Mouse (Mus musculus): Measurements from ENCODE around the gene Gimap7. TPM values are rescaled to one million over a fixed set of nuclear protein-coding genes. Genes with fewer than 3 reads are reported as not detected.
"Not testable (repeated sequence)": the region's sequence is repeated elsewhere in the genome, so short reads cannot be mapped to it uniquely, and the experiment has no call there.

Gene Gimap7
- polyA plus RNA-seq, 1 experiment from 2014 or later: not detected

DNA sequence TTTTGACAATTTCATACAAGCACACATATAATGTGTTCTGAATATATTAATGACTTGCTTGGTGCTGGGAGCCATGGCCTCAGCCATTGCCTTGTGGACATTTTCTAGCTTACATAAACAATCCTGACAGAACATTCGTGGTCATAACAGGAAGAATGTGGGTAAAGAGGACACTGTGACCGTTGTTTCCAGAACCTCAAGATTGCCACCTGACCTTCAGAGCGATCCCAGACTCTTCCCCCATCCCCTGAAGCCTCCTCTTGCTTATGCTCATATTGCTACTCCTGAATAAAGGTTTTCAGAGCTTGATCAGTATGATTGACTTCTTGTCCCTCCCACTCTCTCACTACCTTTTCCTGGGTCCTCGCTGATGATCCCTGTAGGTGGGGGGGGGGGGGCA lies 40.0 kb upstream of the Gimap7 start:
- H3K4me1 ChIP-seq (ENCODE audit: control insufficient read depth, insufficient read depth, low read length): 0 out of 2 replicates have a peak, but pooled peaks cover 2% of the 10 kb centered on the region
- no peaks in the 10 kb centered on the region for H3K9me3 ChIP-seq (ENCODE audit: control insufficient read depth, low read depth, low read length)
- no peak overlapping the region for H3K4me2 ChIP-seq (replicated peaks; ENCODE audit: low read depth, low read length)
- H3K4me3 ChIP-seq (ENCODE audit: low read depth, low read length): no peak overlapping the region
- H3K27ac ChIP-seq (ENCODE audit: low read length): no peak overlapping the region
- no peaks in the 10 kb centered on the region for H3K27me3 ChIP-seq (ENCODE audit: control insufficient read depth, insufficient read depth, low read length)
- no peak for ATAC-seq (ENCODE audit: insufficient number of reproducible peaks, insufficient read depth, low FRiP score, low read depth)
- H3K9ac ChIP-seq (replicated peaks; ENCODE audit: low read depth, low read length): no peak overlapping the region
- WGBS: 65% methylated on average over 4 of the region's 4 CpGs
- no peaks in the 10 kb centered on the region for H3K36me3 ChIP-seq (ENCODE audit: control insufficient read depth, insufficient read depth, low read length)

DNA sequence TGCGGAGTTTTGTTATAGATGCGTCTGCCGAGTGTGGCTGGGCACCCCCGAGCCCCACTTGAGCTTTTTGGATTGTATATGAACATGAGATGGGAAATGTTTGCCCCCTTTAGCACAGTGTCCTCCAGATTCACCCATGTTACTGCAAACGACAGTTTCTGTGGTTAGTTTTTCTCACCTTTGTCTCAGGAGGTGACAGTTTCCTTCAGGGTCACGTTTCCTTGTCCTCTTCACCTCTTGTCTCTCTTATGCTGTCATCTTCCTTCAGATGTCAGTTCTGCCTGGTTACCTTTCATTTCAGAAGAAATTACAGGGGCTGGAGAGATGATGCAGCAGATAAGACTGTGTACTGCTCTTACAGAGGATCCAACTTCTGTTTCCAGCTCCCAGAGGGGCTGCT lies 38.7 kb upstream of the Gimap7 start:
- no peak overlapping the region for H3K4me3 ChIP-seq (ENCODE audit: low read depth, low read length)
- no peaks in the 10 kb centered on the region for H3K27me3 ChIP-seq (ENCODE audit: control insufficient read depth, insufficient read depth, low read length)
- no peak overlapping the region for H3K9ac ChIP-seq (replicated peaks; ENCODE audit: low read depth, low read length)
- no peaks in the 10 kb centered on the region for H3K36me3 ChIP-seq (ENCODE audit: control insufficient read depth, insufficient read depth, low read length)
- ATAC-seq (ENCODE audit: insufficient number of reproducible peaks, insufficient read depth, low FRiP score, low read depth): no peak
- H3K9me3 ChIP-seq (ENCODE audit: control insufficient read depth, low read depth, low read length): no peaks in the 10 kb centered on the region
- no peak overlapping the region for H3K4me2 ChIP-seq (replicated peaks; ENCODE audit: low read depth, low read length)
- H3K4me1 ChIP-seq (ENCODE audit: control insufficient read depth, insufficient read depth, low read length): 0 out of 2 replicates have a peak, but pooled peaks cover 2% of the 10 kb centered on the region
- 79% methylated on average over 6 of the region's 6 CpGs for WGBS
- no peak overlapping the region for H3K27ac ChIP-seq (ENCODE audit: low read length)

DNA sequence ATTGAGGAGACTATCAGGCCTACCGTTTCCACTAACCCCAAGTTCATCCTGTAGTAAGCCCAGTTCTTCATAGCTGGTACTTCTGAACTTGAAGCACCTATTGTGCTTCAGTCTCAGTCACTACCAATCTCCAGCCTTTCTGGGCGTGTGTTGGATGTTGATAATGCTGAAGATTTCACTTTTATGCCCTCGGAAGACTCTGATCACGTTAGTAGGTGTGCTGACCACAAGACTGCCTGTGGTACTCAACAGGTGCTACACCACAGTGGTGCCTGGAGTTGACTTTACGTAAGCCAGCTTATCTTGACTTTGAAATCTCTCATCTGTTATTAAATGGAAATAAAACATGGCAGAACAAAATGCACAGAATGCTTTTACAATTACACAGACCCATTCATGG lies 38.0 kb upstream of the Gimap7 start:
- Histone ChIP-seq H3K9me3 (ENCODE audit: control insufficient read depth, low read depth, low read length) (no peaks in the 10 kb centered on the region), H3K27me3 (ENCODE audit: control insufficient read depth, insufficient read depth, low read length) (no peaks in the 10 kb centered on the region), H3K9ac (replicated peaks; ENCODE audit: low read depth, low read length) (no peak overlapping the region), H3K4me3 (ENCODE audit: low read depth, low read length) (no peak overlapping the region), H3K36me3 (ENCODE audit: control insufficient read depth, insufficient read depth, low read length) (no peaks in the 10 kb centered on the region), H3K27ac (ENCODE audit: low read length) (no peak overlapping the region), H3K4me2 (replicated peaks; ENCODE audit: low read depth, low read length) (no peak overlapping the region), H3K4me1 (ENCODE audit: control insufficient read depth, insufficient read depth, low read length) (0 out of 2 replicates have a peak, but pooled peaks cover 2% of the 10 kb centered on the region)
- WGBS: 75% methylated on average over 5 of the region's 5 CpGs
- no peak for ATAC-seq (ENCODE audit: insufficient number of reproducible peaks, insufficient read depth, low FRiP score, low read depth)

DNA sequence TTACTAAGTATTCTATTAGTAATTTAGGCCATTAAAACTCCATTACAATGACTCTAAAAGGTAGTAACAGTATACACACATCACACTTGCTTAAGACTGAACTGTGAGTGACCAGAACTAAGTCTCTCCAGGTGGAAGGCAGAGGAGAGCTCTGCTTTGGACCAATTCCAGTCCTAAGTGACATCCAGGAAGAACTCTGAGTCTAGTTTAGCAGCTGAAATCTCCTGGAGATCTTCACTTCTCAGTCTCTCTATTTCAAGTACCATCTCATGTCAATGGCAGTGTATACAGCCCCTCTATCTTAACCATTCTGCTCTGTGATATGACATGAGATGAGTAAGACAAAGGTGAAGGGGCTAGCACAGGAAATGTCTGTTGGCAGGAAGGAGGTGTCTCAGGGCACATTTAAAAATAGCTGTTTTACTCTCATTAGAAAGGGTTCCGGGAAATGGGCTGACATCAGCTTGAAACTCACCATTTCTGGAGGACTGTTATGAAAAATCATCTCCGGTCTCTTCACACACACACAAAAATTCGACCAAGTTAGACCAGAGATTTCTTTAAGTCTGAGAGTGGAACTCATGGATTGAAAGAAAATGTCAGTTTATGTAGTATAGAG lies 36.8 kb upstream of the Gimap7 start:
- ATAC-seq (ENCODE audit: insufficient number of reproducible peaks, insufficient read depth, low FRiP score, low read depth): no peak
- H3K9me3 ChIP-seq (ENCODE audit: control insufficient read depth, low read depth, low read length): no peaks in the 10 kb centered on the region
- H3K9ac ChIP-seq (replicated peaks; ENCODE audit: low read depth, low read length): no peak overlapping the region
- 67% methylated on average over 3 of the region's 3 CpGs for WGBS
- no peak overlapping the region for H3K4me3 ChIP-seq (ENCODE audit: low read depth, low read length)
- H3K4me2 ChIP-seq (replicated peaks; ENCODE audit: low read depth, low read length): no peak overlapping the region
- H3K4me1 ChIP-seq (ENCODE audit: control insufficient read depth, insufficient read depth, low read length): no peaks in the 10 kb centered on the region
- H3K36me3 ChIP-seq (ENCODE audit: control insufficient read depth, insufficient read depth, low read length): no peaks in the 10 kb centered on the region
- no peaks in the 10 kb centered on the region for H3K27me3 ChIP-seq (ENCODE audit: control insufficient read depth, insufficient read depth, low read length)
- H3K27ac ChIP-seq (ENCODE audit: low read length): no peak overlapping the region

DNA sequence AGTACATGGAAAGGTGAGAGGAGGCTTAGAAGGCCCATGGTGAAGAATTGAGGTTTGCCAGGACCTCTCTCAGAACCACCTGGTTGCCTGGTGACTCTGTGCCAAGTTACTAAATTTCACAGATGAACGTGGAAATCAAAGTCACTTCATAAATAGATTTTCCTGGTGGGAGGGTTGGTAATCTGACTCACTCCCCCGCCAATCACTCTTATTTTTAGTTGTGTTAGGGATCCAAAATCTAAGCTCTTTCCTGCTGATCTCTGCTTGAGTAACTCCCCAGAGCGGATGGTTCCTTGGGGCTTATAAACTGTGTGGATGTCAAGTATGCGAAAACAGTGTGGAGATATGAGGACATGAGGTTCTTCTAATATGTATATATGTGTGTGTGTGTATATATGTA lies 36.1 kb upstream of the Gimap7 start:
- H3K9me3 ChIP-seq (ENCODE audit: control insufficient read depth, low read depth, low read length): no peaks in the 10 kb centered on the region
- H3K4me3 ChIP-seq (ENCODE audit: low read depth, low read length): no peak overlapping the region
- WGBS: 73% methylated on average over 4 of the region's 4 CpGs
- H3K4me1 ChIP-seq (ENCODE audit: control insufficient read depth, insufficient read depth, low read length): no peaks in the 10 kb centered on the region
- no peak overlapping the region for H3K27ac ChIP-seq (ENCODE audit: low read length)
- no peak overlapping the region for H3K9ac ChIP-seq (replicated peaks; ENCODE audit: low read depth, low read length)
- no peak for ATAC-seq (ENCODE audit: insufficient number of reproducible peaks, insufficient read depth, low FRiP score, low read depth)
- no peaks in the 10 kb centered on the region for H3K27me3 ChIP-seq (ENCODE audit: control insufficient read depth, insufficient read depth, low read length)
- H3K36me3 ChIP-seq (ENCODE audit: control insufficient read depth, insufficient read depth, low read length): no peaks in the 10 kb centered on the region
- no peak overlapping the region for H3K4me2 ChIP-seq (replicated peaks; ENCODE audit: low read depth, low read length)

DNA sequence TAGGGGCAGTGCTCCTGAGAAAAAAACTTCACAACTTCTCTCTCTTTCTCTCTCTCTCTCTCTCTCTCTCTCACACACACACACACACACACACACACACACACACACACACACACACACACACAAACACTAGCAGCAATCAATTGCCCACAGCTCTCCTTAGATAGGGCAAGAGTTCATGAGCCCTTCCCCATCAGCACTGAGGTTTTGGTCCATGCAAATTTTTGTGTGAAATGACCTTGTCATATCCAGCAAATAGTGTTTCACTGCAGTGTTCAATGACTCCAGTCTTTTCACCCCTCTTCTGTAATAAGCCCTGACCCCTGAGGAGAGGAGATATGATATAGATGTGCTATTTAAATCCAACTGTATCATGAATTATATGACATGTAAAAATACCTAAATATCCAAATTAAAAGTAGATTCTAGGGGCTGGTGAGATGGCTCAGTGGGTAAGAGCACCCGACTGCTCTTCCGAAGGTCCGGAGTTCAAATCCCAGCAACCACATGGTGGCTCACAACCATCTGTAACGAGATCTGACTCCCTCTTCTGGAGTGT lies 35.1 kb upstream of the Gimap7 start:
- H3K9me3 ChIP-seq (ENCODE audit: control insufficient read depth, low read depth, low read length); H3K27me3 ChIP-seq (ENCODE audit: control insufficient read depth, insufficient read depth, low read length); H3K36me3 ChIP-seq (ENCODE audit: control insufficient read depth, insufficient read depth, low read length); H3K27ac ChIP-seq (ENCODE audit: low read length); H3K4me3 ChIP-seq (ENCODE audit: low read depth, low read length); H3K4me2 ChIP-seq (replicated peaks; ENCODE audit: low read depth, low read length); H3K9ac ChIP-seq (replicated peaks; ENCODE audit: low read depth, low read length); ATAC-seq (ENCODE audit: insufficient number of reproducible peaks, insufficient read depth, low FRiP score, low read depth); H3K4me1 ChIP-seq (ENCODE audit: control insufficient read depth, insufficient read depth, low read length): not testable (repeated sequence)
- WGBS: 96% methylated on average over 3 of the region's 4 CpGs

DNA sequence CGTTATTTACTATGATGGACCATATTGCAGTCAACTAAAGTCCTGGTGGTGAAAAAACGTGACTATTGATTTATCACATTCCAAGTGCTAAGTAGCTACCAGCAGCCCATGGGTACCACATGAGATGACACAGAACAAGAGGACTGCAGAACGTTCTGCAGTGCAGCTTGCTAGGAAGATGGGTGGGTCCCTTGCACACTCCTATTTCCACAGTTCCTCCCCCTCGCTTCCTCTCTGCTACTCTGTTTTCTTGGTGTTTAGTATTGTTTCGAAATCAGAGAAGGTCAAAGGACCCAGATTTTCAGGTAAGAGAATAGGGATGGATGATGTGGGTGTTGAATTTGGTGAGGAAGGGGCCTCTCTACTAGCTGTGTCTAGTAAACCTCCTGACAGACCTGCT lies 34.1 kb upstream of the Gimap7 start, which contains the start of gene Gimap4:
Gene Gimap4 (plus strand): TSS at position 231 of the 400 bp plus-strand sequence.
- Histone ChIP-seq H3K4me1 (ENCODE audit: control insufficient read depth, insufficient read depth, low read length) (no peaks in the 10 kb centered on the region), H3K9ac (replicated peaks; ENCODE audit: low read depth, low read length) (no peak within 1 kb of the TSS), H3K27ac (ENCODE audit: low read length) (peak within 1 kb of the TSS; percentile 3; the same call in 1 of the 2 replicates), H3K4me3 (ENCODE audit: low read depth, low read length) (no peak within 1 kb of the TSS), H3K36me3 (ENCODE audit: control insufficient read depth, insufficient read depth, low read length) (no peaks in the 10 kb centered on the region), H3K9me3 (ENCODE audit: control insufficient read depth, low read depth, low read length) (no peaks in the 10 kb centered on the region), H3K4me2 (replicated peaks; ENCODE audit: low read depth, low read length) (0 out of 2 replicates have a peak within 1 kb of the TSS, but pooled peaks have one; percentile 5), H3K27me3 (ENCODE audit: control insufficient read depth, insufficient read depth, low read length) (no peaks in the 10 kb centered on the region)
- ATAC-seq (ENCODE audit: insufficient number of reproducible peaks, insufficient read depth, low FRiP score, low read depth): no peak
- WGBS: 69% methylated on average over 5 of the region's 5 CpGs

DNA sequence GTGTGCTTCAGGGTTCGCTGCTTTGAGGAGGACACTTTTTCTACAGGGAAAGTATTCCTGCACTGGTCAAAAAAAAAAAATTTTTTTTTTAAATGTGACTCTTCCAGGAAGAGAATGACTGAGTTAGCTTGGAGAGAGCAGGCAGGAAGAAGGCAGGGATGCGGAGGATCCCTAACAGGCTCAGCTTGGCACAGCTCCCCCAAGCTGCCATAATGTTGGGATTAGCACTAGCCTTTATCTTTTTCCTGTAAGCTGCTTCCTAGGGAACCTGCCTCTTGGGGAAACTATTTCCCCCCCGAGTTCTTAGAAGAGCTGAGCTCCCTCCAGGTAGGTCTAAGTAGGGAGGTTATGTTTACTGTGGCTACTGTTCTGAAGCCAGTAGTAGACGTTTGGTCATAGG lies 33.6 kb upstream of the Gimap7 start:
- Histone ChIP-seq H3K9ac (replicated peaks; ENCODE audit: low read depth, low read length) (no peak overlapping the region), H3K27ac (ENCODE audit: low read length) (peak overlapping the region; percentile 3; the same call in 1 of the 2 replicates), H3K4me2 (replicated peaks; ENCODE audit: low read depth, low read length) (0 out of 2 replicates have a peak overlapping the region, but pooled peaks have one; percentile 5), H3K4me1 (ENCODE audit: control insufficient read depth, insufficient read depth, low read length) (no peaks in the 10 kb centered on the region), H3K36me3 (ENCODE audit: control insufficient read depth, insufficient read depth, low read length) (no peaks in the 10 kb centered on the region), H3K4me3 (ENCODE audit: low read depth, low read length) (no peak overlapping the region), H3K27me3 (ENCODE audit: control insufficient read depth, insufficient read depth, low read length) (no peaks in the 10 kb centered on the region), H3K9me3 (ENCODE audit: control insufficient read depth, low read depth, low read length) (no peaks in the 10 kb centered on the region)
- ATAC-seq (ENCODE audit: insufficient number of reproducible peaks, insufficient read depth, low FRiP score, low read depth): no peak
- 64% methylated on average over 4 of the region's 4 CpGs for WGBS

All from stomach, embryonic 14.5 days (tissue).